Mouse (Mus musculus) megakaryocyte, embryonic 14.5 days (primary cell): Measurements from ENCODE around the gene Pde6h.

Source experiments
- FLI1 ChIP-seq: IDR thresholded peaks from 2 replicates; pipeline ENCODE4 v1.6.1; 2012; ENCODE audit warnings: low read length, inconsistent platforms, mixed read lengths
- GATA1 ChIP-seq: IDR thresholded peaks from 3 replicates; pipeline ENCODE4 v1.6.1; 2012; ENCODE audit warnings: mixed read lengths, low read length, inconsistent platforms, borderline replicate concordance

DNA sequence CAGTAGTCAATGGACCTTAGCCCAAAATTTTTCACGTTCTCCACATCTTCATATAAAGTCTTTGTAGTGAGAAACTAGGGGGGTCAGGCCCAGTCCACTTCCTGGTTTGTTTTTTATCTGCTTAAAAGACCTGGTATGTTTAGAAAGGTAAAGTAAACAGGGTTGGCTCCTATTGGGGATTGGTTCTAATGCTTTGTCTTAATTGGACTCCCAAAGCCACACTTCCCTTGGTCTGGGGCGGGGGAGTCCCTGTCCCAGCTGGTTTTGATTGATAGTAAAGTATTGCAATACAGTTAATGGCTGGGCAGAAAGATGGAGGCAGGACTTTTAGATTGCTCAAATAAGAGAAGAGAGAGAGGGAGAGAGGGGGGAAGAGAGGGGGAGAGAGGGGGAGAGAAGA, 22.6 kb upstream of the Pde6h start:
- TF ChIP-seq FLI1 (no peak), GATA1 (no peak)
